Mouse (Mus musculus) left cerebral cortex, adult 2 months (tissue): ENCODE data around the gene Mrpl54. TPM values are rescaled to one million over a fixed set of nuclear protein-coding genes. Genes with fewer than 3 reads are reported as not detected.

Experiments used
- DNase-seq, 2 experiments: peaks; one replicate each; pipeline ENCODE4 v3.0.0; 2021 to 2022; ENCODE audit warnings: low spot score in 2 of 2, mixed read lengths in 1 of 2; ENCODE audit errors: extremely low spot score in 1 of 2
- H3K27ac ChIP-seq: fragments of 200-600 bp; 2 replicates; pipeline ENCODE4 v1.8.1; 2022
- H3K4me3 ChIP-seq: fragments of 200-600 bp; 2 replicates; pipeline ENCODE4 v1.8.1; 2022
- CTCF ChIP-seq: fragments of 200-600 bp; IDR thresholded peaks from 2 replicates; pipeline ENCODE4 v1.8.1; 2022; ENCODE audit warnings: antibody characterized with exemption, mild to moderate bottlenecking, moderate library complexity
- intact Hi-C: fragments of 180-260 bp; cut with DNase I; formaldehyde crosslinking; loops from one replicate; pipeline ENCODE4 v1.15.1; 2025
- total RNA-seq, 2 experiments: library from RNA; stranded (reverse); gene quantifications; 2 replicates each; pipeline ENCODE4 v1.2.3; 2021

Gene Mrpl54
- total RNA-seq, 2 experiments from 2014 or later = 41.3 to 42.8 TPM

GRCm38 (mm10) chr10:81252424-81253419 lies 14.0 kb downstream of the Mrpl54 start, which contains the start of gene Matk:
TSS of gene Matk (plus strand) at chr10:81252935.
- Histone ChIP-seq H3K27ac (peak within 1 kb of the TSS; percentile 100), H3K4me3 (peak within 1 kb of the TSS; percentile 53)
- intact Hi-C loops = loop anchor here (2.0 kb wide), 1 partner anchor 22 kb away; the partner anchor contains the start of gene Atcay
- peak; percentile 89 to 92 for DNase-seq
- peak; percentile 28 for TF ChIP-seq CTCF

DNA sequence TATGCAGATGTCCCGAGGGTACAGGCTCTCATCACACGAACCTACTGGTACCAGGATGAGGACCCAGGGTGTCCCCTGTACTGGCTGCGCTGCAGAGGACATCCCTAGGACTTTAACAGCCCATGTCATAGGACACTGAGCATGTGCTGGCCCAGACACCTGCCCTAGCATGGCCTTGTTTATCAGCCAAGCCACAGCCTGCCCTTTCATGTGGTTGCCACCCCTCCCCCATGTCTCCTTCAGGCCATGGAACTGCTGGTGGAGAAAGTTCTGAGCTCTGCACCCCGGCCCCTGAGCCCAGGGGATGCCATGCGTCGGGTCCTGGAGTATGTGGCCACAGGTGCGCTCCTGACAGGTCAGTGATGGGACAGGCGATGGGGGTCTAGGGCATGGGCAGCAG lies 17.3 kb downstream of the Mrpl54 start:
- no peak overlapping the region for H3K27ac ChIP-seq
- H3K4me3 ChIP-seq = no peak overlapping the region
- DNase-seq = no peak
- intact Hi-C loops = no loop called here
- TF ChIP-seq CTCF = no peak

GRCm38 (mm10) chr10:81247804-81248203 lies 18.9 kb downstream of the Mrpl54 start:
- no peak overlapping the region for H3K4me3 ChIP-seq
- H3K27ac ChIP-seq = no peak overlapping the region
- no peak for DNase-seq
- intact Hi-C loops = no loop called here
- TF ChIP-seq CTCF = no peak

DNA sequence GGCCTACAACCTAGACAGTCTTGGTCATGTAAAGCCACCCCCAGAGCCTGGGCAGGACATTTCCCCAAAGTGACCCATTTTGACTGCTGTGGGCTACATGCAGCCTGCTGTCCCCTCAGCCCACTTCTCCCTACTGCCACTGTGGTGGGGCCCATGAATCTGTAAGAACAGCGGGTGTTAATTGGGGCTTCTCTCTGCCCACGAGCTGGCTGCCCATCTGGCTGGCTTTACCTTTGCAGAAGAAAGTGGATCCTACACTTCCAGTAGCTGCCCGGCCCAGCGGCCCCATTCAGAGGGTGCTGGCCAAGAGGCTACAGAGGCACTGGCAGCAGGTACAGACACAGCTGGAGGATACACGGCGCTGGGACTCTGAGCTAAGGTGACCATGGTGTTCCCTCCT lies 21.6 kb downstream of the Mrpl54 start:
- DNase-seq = no peak

GRCm38 (mm10) chr10:81244595-81244994 lies 22.1 kb downstream of the Mrpl54 start:
- Histone ChIP-seq H3K27ac (peak overlapping the region; percentile 65; the same call in 1 of the 2 replicates), H3K4me3 (no peak overlapping the region)
- intact Hi-C loops = no loop called here
- TF ChIP-seq CTCF = peak; percentile 98
- peak in 1 of 2 experiments; percentile 88 for DNase-seq

More for the DNA sequence above, 21.6 kb downstream of the Mrpl54 start:
- Histone ChIP-seq H3K4me3 (no peak overlapping the region), H3K27ac (peak overlapping the region; percentile 65; the same call in 1 of the 2 replicates)
- TF ChIP-seq CTCF = no peak
- intact Hi-C loops = no loop called here

DNA sequence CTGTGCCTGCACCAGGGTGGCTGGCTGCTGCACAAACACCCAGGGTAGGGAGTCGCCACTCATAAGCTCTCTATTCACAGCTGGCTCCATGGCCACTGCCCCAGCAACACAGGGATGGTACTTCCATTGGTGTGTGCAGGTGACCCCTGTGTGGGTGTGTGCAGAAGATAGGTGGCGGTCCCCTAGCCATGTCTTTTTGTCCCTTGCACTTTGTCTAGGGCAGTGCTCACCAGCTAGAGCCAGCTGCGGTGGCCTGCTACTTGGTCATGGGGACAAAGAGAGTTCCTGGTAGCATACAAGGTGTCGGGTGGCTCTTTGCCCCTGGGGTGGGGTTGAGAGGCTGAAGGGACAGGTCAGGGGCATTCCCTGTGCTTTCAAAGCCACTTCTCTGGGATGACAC lies 22.6 kb downstream of the Mrpl54 start:
- TF ChIP-seq CTCF = no peak
- Histone ChIP-seq H3K4me3 (no peak overlapping the region), H3K27ac (no peak overlapping the region)
- intact Hi-C loops = no loop called here
- DNase-seq = no peak

DNA sequence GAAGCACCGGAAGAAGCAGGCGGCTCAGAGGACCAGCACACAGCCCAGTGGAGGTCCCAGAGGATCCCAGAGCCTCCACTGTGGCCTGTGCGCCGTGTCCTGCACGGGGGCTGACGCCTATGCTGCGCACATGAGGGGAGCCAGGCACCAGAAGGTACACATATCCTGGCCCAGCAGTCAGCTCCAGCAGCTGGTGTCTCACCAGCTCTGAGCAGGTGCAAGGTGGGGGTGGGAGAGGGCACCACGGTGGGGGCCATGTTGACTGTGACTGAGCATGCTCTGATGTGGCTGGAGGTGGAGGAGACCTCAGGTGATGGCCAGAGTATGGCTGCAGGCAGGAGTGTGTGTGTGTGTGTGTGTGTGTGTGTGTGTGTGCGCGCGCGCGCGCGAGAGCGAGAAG lies 24.7 kb downstream of the Mrpl54 start:
- DNase-seq = no peak
- no peak overlapping the region for H3K4me3 ChIP-seq
- intact Hi-C loops = no loop called here
- TF ChIP-seq CTCF = no peak
- no peak overlapping the region for H3K27ac ChIP-seq

GRCm38 (mm10) chr10:81240876-81241275 lies 25.9 kb downstream of the Mrpl54 start:
- TF ChIP-seq CTCF = peak; percentile 76
- peak in 1 of 2 experiments; percentile 75 for DNase-seq
- H3K4me3 ChIP-seq = no peak overlapping the region
- intact Hi-C loops = no loop called here
- H3K27ac ChIP-seq = no peak overlapping the region

- DNase-seq = no peak
- H3K27ac ChIP-seq = no peak overlapping the region
- TF ChIP-seq CTCF = no peak
- no peak overlapping the region for H3K4me3 ChIP-seq
- intact Hi-C loops = no loop called here
These were observed 28.1 kb downstream of the Mrpl54 start for GRCm38 (mm10) chr10:81238618-81239017.

GRCm38 (mm10) chr10:81236471-81237268 lies 30.1 kb downstream of the Mrpl54 start:
- Histone ChIP-seq H3K27ac (no peak overlapping the region), H3K4me3 (no peak overlapping the region)
- intact Hi-C loops = no loop called here
- no peak for TF ChIP-seq CTCF
- no peak for DNase-seq

- no peak for DNase-seq
- TF ChIP-seq CTCF = no peak
- intact Hi-C loops = no loop called here
- Histone ChIP-seq H3K27ac (no peak overlapping the region), H3K4me3 (no peak overlapping the region; the same call in 1 of the 2 replicates)
These were observed 32.5 kb downstream of the Mrpl54 start for GRCm38 (mm10) chr10:81234206-81234605.

GRCm38 (mm10) chr10:81233226-81233585 lies 33.5 kb downstream of the Mrpl54 start:
- intact Hi-C loops = no loop called here
- DNase-seq = no peak
- no peak for TF ChIP-seq CTCF
- peak overlapping the region; percentile 75 for H3K4me3 ChIP-seq
- H3K27ac ChIP-seq = peak overlapping the region; percentile 82
